Mouse (Mus musculus) forebrain, embryonic 14.5 days (tissue): ENCODE results near the gene Htr7. TPM values are rescaled to one million over a fixed set of nuclear protein-coding genes. Genes with fewer than 3 reads are reported as not detected.
A peak's percentile ranks its signal among the peaks of the same experiment; 100 is the strongest.

Experiments used
- ATAC-seq: fragments of 200-750 bp; cut with Nextera tagmentation; 2 replicates; pipeline ENCODE4 v1.8.0; 2017; ENCODE audit warnings: mild to moderate bottlenecking, moderate library complexity
- DNase-seq: peaks from one replicate; pipeline ENCODE4 v3.0.0-alpha.2; 2015; ENCODE audit warnings: low spot score
- H3K27ac ChIP-seq: fragments of 300-500 bp; sonication (generic); 2 replicates; pipeline ENCODE4 v1.5.1; 2014; ENCODE audit warnings: low read depth, mild to moderate bottlenecking, control low read depth, low read length, moderate library complexity
- H3K27me3 ChIP-seq: fragments of 300-500 bp; sonication (generic); replicated peaks from 2 replicates; pipeline ENCODE4 v1.6.1; 2014; ENCODE audit warnings: low read length, control low read depth, mixed read lengths; ENCODE audit not compliant: control insufficient read depth, insufficient read depth
- H3K36me3 ChIP-seq: fragments of 300-500 bp; sonication (generic); 2 replicates; pipeline ENCODE4 v1.6.1; 2014; ENCODE audit warnings: low read length, control low read depth; ENCODE audit not compliant: control insufficient read depth, insufficient read depth
- H3K4me1 ChIP-seq: fragments of 300-500 bp; sonication (generic); 2 replicates; pipeline ENCODE4 v1.6.1; 2014; ENCODE audit warnings: antibody characterized with exemption, low read length, control low read depth; ENCODE audit not compliant: control insufficient read depth, insufficient read depth
- H3K4me2 ChIP-seq: fragments of 300-500 bp; sonication (generic); 2 replicates; pipeline ENCODE4 v1.6.1; 2014; ENCODE audit warnings: mild to moderate bottlenecking, control low read depth, low read length
- H3K4me3 ChIP-seq: fragments of 300-500 bp; sonication (generic); 2 replicates; pipeline ENCODE4 v1.5.1; 2014; ENCODE audit warnings: low read depth, low read length, control low read depth
- H3K9ac ChIP-seq: fragments of 300-500 bp; sonication (generic); 2 replicates; pipeline ENCODE4 v1.6.1; 2014; ENCODE audit warnings: mild to moderate bottlenecking, low read length, control low read depth, moderate library complexity
- H3K9me3 ChIP-seq: fragments of 300-500 bp; sonication (generic); replicated peaks from 2 replicates; pipeline ENCODE4 v1.6.1; 2016; ENCODE audit warnings: low read length, control low read depth, mixed read lengths; ENCODE audit not compliant: control insufficient read depth
- WGBS: fragments of 180-500 bp; shearing (Covaris S2); extraction: QIAGEN DNeasy Blood & Tissue Kit; methylation state at CpG from one replicate; pipeline ENCODE4 v1.1.7; 2014; 5-methylcytosine and 5-hydroxymethylcytosine counted together
- polyA plus RNA-seq: library from polyadenylated mRNA; unstranded; fragments of >200 nt; fragmentation: Nextera tagmentation; extraction: Ambion mirVana; gene quantifications from 2 replicates; pipeline ENCODE4 v1.2.1, GENCODE M21; 2014

The Htr7 gene
- 2.0 and 3.4 TPM in 2 replicates for polyA plus RNA-seq

GRCm38 (mm10) chr19:36057231-36057811 is at the start of gene Htr7:
Gene Htr7, minus strand, starts transcription at chr19:36057507.
- Histone ChIP-seq H3K36me3 (no peaks in the 10 kb centered on the region), H3K4me1 (no peaks in the 10 kb centered on the region), H3K4me3 (peak within 1 kb of the TSS; percentile 56), H3K27me3 (peaks cover 26% of the 10 kb centered on the region), H3K27ac (no peak within 1 kb of the TSS), H3K4me2 (peak within 1 kb of the TSS; percentile 75), H3K9me3 (no peaks in the 10 kb centered on the region), H3K9ac (peak within 1 kb of the TSS; percentile 59)
- DNase-seq, result peak; percentile 52
- under 1% methylated on average over 48 of the region's 86 CpGs for WGBS
- peak; percentile 96 for ATAC-seq

GRCm38 (mm10) chr19:36103909-36104308 is 46.6 kb upstream of the Htr7 start:
- Histone ChIP-seq H3K4me2 (no peak overlapping the region), H3K9ac (no peak overlapping the region), H3K4me3 (no peak overlapping the region), H3K27me3 (no peaks in the 10 kb centered on the region), H3K36me3 (peaks cover 50% of the 10 kb centered on the region), H3K4me1 (no peaks in the 10 kb centered on the region), H3K9me3 (no peaks in the 10 kb centered on the region), H3K27ac (no peak overlapping the region)
- ATAC-seq (no peak), DNase-seq (no peak)
- 94% methylated on average over 5 of the region's 5 CpGs for WGBS

- DNase-seq (no peak), ATAC-seq (no peak)
- no peaks in the 10 kb centered on the region for H3K27me3 ChIP-seq
- H3K4me3 ChIP-seq, result no peak overlapping the region
- no peak overlapping the region for H3K4me2 ChIP-seq
- H3K4me1 ChIP-seq, result no peaks in the 10 kb centered on the region
- no peak overlapping the region for H3K9ac ChIP-seq
- no peaks in the 10 kb centered on the region for H3K9me3 ChIP-seq
- H3K36me3 ChIP-seq, result peaks cover 86% of the 10 kb centered on the region
- no peak overlapping the region for H3K27ac ChIP-seq
- WGBS, result 92% methylated on average over 7 of the region's 7 CpGs
These were observed 41.6 kb upstream of the Htr7 start for GRCm38 (mm10) chr19:36098916-36099315.

GRCm38 (mm10) chr19:36098265-36098664 is 41.0 kb upstream of the Htr7 start:
- Histone ChIP-seq H3K4me3 (no peak overlapping the region), H3K27me3 (no peaks in the 10 kb centered on the region), H3K27ac (no peak overlapping the region), H3K4me1 (no peaks in the 10 kb centered on the region), H3K36me3 (peaks cover 84% of the 10 kb centered on the region), H3K9ac (no peak overlapping the region), H3K9me3 (no peaks in the 10 kb centered on the region), H3K4me2 (no peak overlapping the region)
- ATAC-seq (no peak; the same call in 1 of the 2 replicates), DNase-seq (peak; percentile 29)
- 94% methylated on average over 1 of the region's 1 CpGs for WGBS

GRCm38 (mm10) chr19:36097194-36097593 is 39.9 kb upstream of the Htr7 start:
- ATAC-seq (no peak), DNase-seq (no peak)
- no peaks in the 10 kb centered on the region for H3K27me3 ChIP-seq
- H3K4me3 ChIP-seq, result no peak overlapping the region
- WGBS, result 92% methylated on average over 3 of the region's 3 CpGs
- no peak overlapping the region for H3K4me2 ChIP-seq
- no peak overlapping the region for H3K9ac ChIP-seq
- H3K27ac ChIP-seq, result no peak overlapping the region
- H3K9me3 ChIP-seq, result no peaks in the 10 kb centered on the region
- H3K36me3 ChIP-seq, result peaks cover 81% of the 10 kb centered on the region
- H3K4me1 ChIP-seq, result no peaks in the 10 kb centered on the region

- WGBS, result 49% methylated on average over 5 of the region's 5 CpGs
- 0 out of 2 replicates have a peak, but pooled peaks have one; percentile 48 for ATAC-seq
- peak; percentile 64 for DNase-seq
- Histone ChIP-seq H3K9me3 (no peaks in the 10 kb centered on the region), H3K4me3 (no peak overlapping the region), H3K4me1 (no peaks in the 10 kb centered on the region), H3K27me3 (no peaks in the 10 kb centered on the region), H3K4me2 (no peak overlapping the region), H3K36me3 (peaks cover 72% of the 10 kb centered on the region), H3K9ac (no peak overlapping the region), H3K27ac (no peak overlapping the region)
These were observed 33.5 kb upstream of the Htr7 start for GRCm38 (mm10) chr19:36090781-36091180.

- peaks cover 11% of the 10 kb centered on the region for H3K36me3 ChIP-seq
- H3K4me3 ChIP-seq, result peak within 1 kb of the TSS; percentile 80
- H3K9ac ChIP-seq, result peak within 1 kb of the TSS; percentile 78
- ATAC-seq (peak; percentile 95), DNase-seq (peak; percentile 97)
- H3K4me2 ChIP-seq, result peak within 1 kb of the TSS; percentile 77
- H3K9me3 ChIP-seq, result no peaks in the 10 kb centered on the region
- H3K27me3 ChIP-seq, result no peaks in the 10 kb centered on the region
- peak within 1 kb of the TSS; percentile 60; the same call in 1 of the 2 replicates for H3K27ac ChIP-seq
- WGBS, result 2% methylated on average over 34 of the region's 34 CpGs
- H3K4me1 ChIP-seq, result peaks cover 5% of the 10 kb centered on the region
These were observed 26.2 kb upstream of the Htr7 start, which contains the start of gene Rpp30 for GRCm38 (mm10) chr19:36083262-36084225. Gene Rpp30, plus strand, starts transcription at chr19:36083716.

- ATAC-seq (peak; percentile 84), DNase-seq (peak; percentile 92)
- WGBS, result 40% methylated on average over 7 of the region's 7 CpGs
- peak overlapping the region; percentile 77 for H3K4me2 ChIP-seq
- no peaks in the 10 kb centered on the region for H3K9me3 ChIP-seq
- H3K27ac ChIP-seq, result no peak overlapping the region
- peak overlapping the region; percentile 80 for H3K4me3 ChIP-seq
- H3K36me3 ChIP-seq, result 0 out of 2 replicates have a peak, but pooled peaks cover 4% of the 10 kb centered on the region
- no peaks in the 10 kb centered on the region for H3K27me3 ChIP-seq
- no peak overlapping the region for H3K9ac ChIP-seq
- H3K4me1 ChIP-seq, result peaks cover 5% of the 10 kb centered on the region
These were observed 25.4 kb upstream of the Htr7 start for GRCm38 (mm10) chr19:36082606-36083261.
